Mouse (Mus musculus): ENCODE results near the gene Kcna5. TPM values are rescaled to one million over a fixed set of nuclear protein-coding genes. Genes with fewer than 3 reads are reported as not detected.

Gene Kcna5
- polyA plus RNA-seq, 1 experiment from 2014 or later = 3.7 TPM

DNA sequence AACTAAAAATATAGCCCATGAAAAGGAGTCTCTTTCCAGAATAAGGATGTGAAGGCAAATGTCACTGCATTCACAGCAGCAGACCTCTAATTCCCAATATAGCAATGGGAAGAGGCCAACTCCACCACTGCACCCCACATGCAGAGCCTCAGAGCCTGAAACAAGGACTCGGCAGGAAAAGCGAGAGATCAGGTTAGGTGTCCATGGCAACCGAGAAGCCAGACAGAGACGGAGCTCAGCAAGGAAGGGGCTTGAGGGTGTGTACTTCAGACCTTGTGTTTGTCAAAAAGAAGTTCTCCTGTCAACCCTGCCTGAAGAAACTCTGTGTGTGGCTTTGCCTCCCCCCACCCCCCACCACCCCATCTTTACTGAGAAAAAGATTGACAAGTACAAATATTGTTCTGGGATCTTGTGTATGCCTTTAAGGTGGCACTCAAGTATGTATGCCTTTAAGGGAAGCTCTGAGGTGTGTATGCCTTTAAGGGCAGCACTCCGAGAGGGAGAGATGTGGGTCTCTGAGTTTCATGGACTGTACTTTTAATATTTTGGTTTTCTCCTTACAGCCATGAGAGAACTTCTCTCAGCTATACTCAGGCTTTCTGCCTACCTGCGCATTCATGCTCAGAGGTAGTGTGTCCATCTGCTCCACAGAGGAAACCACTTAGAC, 37.9 kb downstream of the Kcna5 start:
- peaks cover 6% of the 10 kb centered on the region for H3K4me1 ChIP-seq (ENCODE audit: control insufficient read depth, insufficient read depth, low read depth, low read length)
- 0 out of 2 replicates have a peak overlapping the region, but pooled peaks have one; percentile 15 for H3K9ac ChIP-seq (ENCODE audit: low read depth, low read length)
- H3K27me3 ChIP-seq (replicated peaks; ENCODE audit: control insufficient read depth, insufficient read depth, low read length) = no peaks in the 10 kb centered on the region
- no peak overlapping the region for H3K4me3 ChIP-seq (ENCODE audit: low read length)
- no peak overlapping the region for H3K4me2 ChIP-seq (ENCODE audit: low read length)
- ATAC-seq = peak; percentile 67
- no peak overlapping the region for H3K27ac ChIP-seq (ENCODE audit: low read depth, low read length)
- H3K9me3 ChIP-seq (ENCODE audit: control insufficient read depth, low read length) = no peaks in the 10 kb centered on the region
- 31% methylated on average over 6 of the region's 6 CpGs for WGBS
- H3K36me3 ChIP-seq (ENCODE audit: control insufficient read depth, insufficient read depth, low read length) = no peaks in the 10 kb centered on the region

DNA sequence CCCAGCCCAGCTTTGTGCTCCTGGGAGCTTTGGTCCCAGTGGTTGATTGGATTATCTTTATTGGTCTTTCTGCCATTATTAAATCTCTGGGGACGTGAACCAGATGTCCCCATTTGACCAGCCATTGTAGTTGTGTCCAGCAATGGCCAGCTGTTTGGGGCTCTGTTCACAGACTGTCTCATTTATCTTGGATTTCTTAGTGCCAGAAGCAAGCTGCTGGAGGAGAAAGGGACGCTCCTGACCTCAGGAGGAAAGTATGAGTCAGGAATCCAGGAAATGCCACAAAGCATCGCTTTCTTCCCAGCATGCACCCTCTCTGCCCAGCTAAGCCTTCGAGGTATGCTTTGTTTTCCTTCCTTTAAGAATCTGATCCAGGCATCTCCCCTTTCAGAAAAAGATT, 48.1 kb downstream of the Kcna5 start:
- H3K4me1 ChIP-seq (ENCODE audit: control insufficient read depth, insufficient read depth, low read depth, low read length) = no peaks in the 10 kb centered on the region
- no peak overlapping the region for H3K4me2 ChIP-seq (ENCODE audit: low read length)
- H3K27me3 ChIP-seq (replicated peaks; ENCODE audit: control insufficient read depth, insufficient read depth, low read length) = no peaks in the 10 kb centered on the region
- H3K4me3 ChIP-seq (ENCODE audit: low read length) = no peak overlapping the region
- no peak overlapping the region for H3K27ac ChIP-seq (ENCODE audit: low read depth, low read length)
- no peak for ATAC-seq
- WGBS = 57% methylated on average over 4 of the region's 4 CpGs
- no peak overlapping the region for H3K9ac ChIP-seq (ENCODE audit: low read depth, low read length)
- H3K36me3 ChIP-seq (ENCODE audit: control insufficient read depth, insufficient read depth, low read length) = no peaks in the 10 kb centered on the region
- H3K9me3 ChIP-seq (ENCODE audit: control insufficient read depth, low read length) = no peaks in the 10 kb centered on the region

DNA sequence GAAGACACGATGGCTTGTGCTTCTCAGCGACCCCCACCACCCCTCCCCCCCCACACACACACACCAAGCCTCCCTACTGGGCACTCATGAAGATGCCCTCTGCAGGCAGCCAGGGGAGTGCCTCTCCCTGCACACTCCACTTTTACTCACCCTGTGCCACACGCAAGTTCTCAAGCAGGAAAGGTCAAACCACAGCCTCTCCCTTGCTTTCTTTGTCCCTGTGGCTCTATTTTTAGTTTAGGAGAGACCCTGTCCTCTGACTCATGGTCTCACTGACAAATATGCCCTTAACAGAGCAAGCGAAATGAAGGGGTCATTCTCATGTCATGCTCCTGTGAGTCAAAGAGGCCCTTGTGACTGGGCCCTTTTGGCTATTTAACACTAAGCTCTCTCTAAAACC, 50.3 kb downstream of the Kcna5 start:
- Histone ChIP-seq H3K4me2 (ENCODE audit: low read length) (no peak overlapping the region), H3K27me3 (replicated peaks; ENCODE audit: control insufficient read depth, insufficient read depth, low read length) (no peaks in the 10 kb centered on the region), H3K9me3 (ENCODE audit: control insufficient read depth, low read length) (no peaks in the 10 kb centered on the region), H3K4me1 (ENCODE audit: control insufficient read depth, insufficient read depth, low read depth, low read length) (no peaks in the 10 kb centered on the region), H3K36me3 (ENCODE audit: control insufficient read depth, insufficient read depth, low read length) (no peaks in the 10 kb centered on the region), H3K27ac (ENCODE audit: low read depth, low read length) (no peak overlapping the region), H3K4me3 (ENCODE audit: low read length) (no peak overlapping the region), H3K9ac (ENCODE audit: low read depth, low read length) (no peak overlapping the region)
- ATAC-seq = no peak
- 60% methylated on average over 4 of the region's 4 CpGs for WGBS

DNA sequence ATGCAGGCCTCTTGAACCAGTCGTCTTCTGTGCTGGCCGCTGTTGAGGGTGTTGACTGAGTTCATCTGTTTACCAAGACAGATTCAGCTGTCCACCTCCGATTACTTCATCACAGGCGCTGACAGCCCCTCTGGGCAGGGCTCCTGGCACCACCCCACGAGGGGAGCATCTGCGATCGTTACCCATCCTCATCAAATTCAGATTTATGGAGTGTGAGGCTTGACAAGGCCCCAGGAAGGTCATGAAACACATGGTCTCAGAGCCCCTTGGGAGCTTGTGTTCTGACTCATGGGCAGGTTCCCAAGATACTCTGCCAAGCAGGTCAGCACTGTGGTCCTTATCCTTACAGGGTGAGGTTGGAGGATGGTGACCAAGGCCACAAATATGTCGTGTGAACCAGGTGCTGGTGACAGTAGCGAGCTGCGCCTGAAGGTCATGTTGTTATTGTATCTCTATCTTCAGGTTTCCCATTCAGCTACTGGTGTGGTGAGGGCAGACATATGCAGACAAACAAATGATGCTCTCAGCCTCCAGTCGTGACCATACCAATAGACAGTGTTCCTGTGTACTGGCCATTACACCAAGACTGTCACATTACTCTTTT, 51.8 kb downstream of the Kcna5 start:
- Histone ChIP-seq H3K36me3 (ENCODE audit: control insufficient read depth, insufficient read depth, low read length) (no peaks in the 10 kb centered on the region), H3K4me3 (ENCODE audit: low read length) (no peak overlapping the region), H3K27me3 (replicated peaks; ENCODE audit: control insufficient read depth, insufficient read depth, low read length) (no peaks in the 10 kb centered on the region), H3K9ac (ENCODE audit: low read depth, low read length) (no peak overlapping the region), H3K4me2 (ENCODE audit: low read length) (no peak overlapping the region), H3K27ac (ENCODE audit: low read depth, low read length) (no peak overlapping the region), H3K9me3 (ENCODE audit: control insufficient read depth, low read length) (no peaks in the 10 kb centered on the region), H3K4me1 (ENCODE audit: control insufficient read depth, insufficient read depth, low read depth, low read length) (no peaks in the 10 kb centered on the region)
- 76% methylated on average over 11 of the region's 11 CpGs for WGBS
- 0 out of 2 replicates have a peak, but pooled peaks have one; percentile 37 for ATAC-seq

Other genes starting within 250 kb of the Kcna5 start
- 4.1 and 5.5 TPM in 2 replicates for gene Kcna1, start 111.0 kb upstream of the Kcna5 start, polyA plus RNA-seq (2015; fragmentation: Nextera tagmentation; extraction: Ambion mirVana)
- gene Kcna6, start 205.3 kb upstream of the Kcna5 start, polyA plus RNA-seq (2015; fragmentation: Nextera tagmentation; extraction: Ambion mirVana) = 25.5 and 29.9 TPM in 2 replicates